Mouse (Mus musculus): ENCODE data around the gene Usp6nl. TPM values are rescaled to one million over a fixed set of nuclear protein-coding genes. Genes with fewer than 3 reads are reported as not detected.

Gene Usp6nl
- total RNA-seq, 2 experiments from 2014 or later, result 26.2 to 27.2 TPM

- peak in 1 of 2 experiments; percentile 8 for DNase-seq (ENCODE audit: low spot score in 2 of 2)
- intact Hi-C loops (cut with DNase I), result no loop called here
Measured at GRCm38 (mm10) chr2:6363126-6363525, 40.7 kb downstream of the Usp6nl start.

- no peak for DNase-seq (ENCODE audit: low spot score in 2 of 2)
- intact Hi-C loops (cut with DNase I), result no loop called here
Measured at GRCm38 (mm10) chr2:6363922-6364321, 41.5 kb downstream of the Usp6nl start.

GRCm38 (mm10) chr2:6366521-6366928, 44.1 kb downstream of the Usp6nl start:
- peak in 1 of 2 experiments; percentile 16 for DNase-seq (ENCODE audit: low spot score in 2 of 2)
- intact Hi-C loops (cut with DNase I), result no loop called here

DNA sequence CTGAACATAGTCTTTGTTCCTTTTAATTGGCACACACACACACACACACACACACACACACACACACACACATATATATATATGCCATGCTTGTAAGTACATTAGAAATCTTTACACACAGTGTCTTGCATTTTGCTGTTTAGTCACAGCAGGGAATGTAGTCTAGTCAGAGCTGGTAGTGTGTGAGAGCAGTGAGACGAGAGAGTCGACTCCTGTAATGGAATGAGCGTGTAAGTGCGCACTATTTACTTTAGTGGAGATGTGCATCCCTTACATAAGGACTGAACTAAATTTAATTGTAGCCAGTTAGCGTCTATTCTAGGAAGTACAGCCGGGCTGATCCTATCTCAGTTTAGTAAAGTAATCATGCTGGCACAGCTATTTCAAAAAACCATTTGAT, 44.5 kb downstream of the Usp6nl start:
- DNase-seq (ENCODE audit: low spot score in 2 of 2), result peak in 1 of 2 experiments; percentile 23
- intact Hi-C loops (cut with DNase I), result no loop called here

DNA sequence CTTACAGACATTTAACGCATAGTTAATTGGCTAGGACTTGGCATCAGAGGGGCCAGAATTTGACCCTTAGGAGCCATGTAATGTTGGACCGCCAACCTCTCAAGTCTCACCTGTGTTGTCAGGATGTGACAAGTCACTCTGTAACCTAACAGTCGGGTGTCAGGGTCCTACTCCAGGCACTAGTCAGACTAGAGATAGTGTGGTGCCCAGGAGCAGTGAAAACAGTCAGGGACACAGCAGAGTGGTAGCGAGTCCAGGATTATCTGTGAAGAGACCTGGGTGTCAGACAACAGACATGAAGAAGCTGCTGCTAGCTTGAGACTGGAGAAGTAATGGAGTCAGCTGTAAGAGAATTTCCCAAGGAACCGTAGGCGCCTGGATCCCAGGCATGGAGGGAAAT, 45.0 kb downstream of the Usp6nl start:
- intact Hi-C loops (cut with DNase I), result no loop called here
- no peak for DNase-seq (ENCODE audit: low spot score in 2 of 2)

DNA sequence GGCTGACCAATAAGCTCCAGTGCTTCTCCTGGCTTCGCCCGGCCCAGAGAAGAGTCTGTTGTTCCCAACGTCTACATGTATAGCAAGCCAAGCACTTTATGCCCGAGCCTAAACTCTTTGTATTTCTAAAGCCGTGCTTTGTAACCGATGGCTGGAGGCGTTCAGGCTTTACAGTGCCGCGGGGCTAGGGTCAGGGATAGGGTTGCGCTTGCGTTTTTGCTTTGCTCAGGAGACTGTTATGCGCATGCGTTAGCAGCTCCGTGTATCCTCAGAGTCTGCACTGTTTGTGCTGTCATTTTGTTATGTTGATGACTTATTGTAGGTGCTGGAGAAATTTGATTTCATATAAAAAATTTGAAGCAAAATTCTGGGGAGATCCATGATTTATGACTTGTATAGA, 51.7 kb downstream of the Usp6nl start:
- intact Hi-C loops (cut with DNase I), result no loop called here
- DNase-seq (ENCODE audit: low spot score in 2 of 2), result no peak

GRCm38 (mm10) chr2:6376071-6376470, 53.6 kb downstream of the Usp6nl start:
- DNase-seq (ENCODE audit: low spot score in 2 of 2), result no peak
- intact Hi-C loops (cut with DNase I), result no loop called here

- intact Hi-C loops (cut with DNase I), result no loop called here
- no peak for DNase-seq (ENCODE audit: low spot score in 2 of 2)
Measured at GRCm38 (mm10) chr2:6376941-6377340, 54.5 kb downstream of the Usp6nl start.

- DNase-seq (ENCODE audit: low spot score in 2 of 2), result no peak
- intact Hi-C loops (cut with DNase I), result no loop called here
Measured at GRCm38 (mm10) chr2:6378590-6379205, 56.2 kb downstream of the Usp6nl start.

- no peak for DNase-seq (ENCODE audit: low spot score in 2 of 2)
- intact Hi-C loops (cut with DNase I), result no loop called here
Measured at GRCm38 (mm10) chr2:6379731-6380212, 57.3 kb downstream of the Usp6nl start.

- no peak for DNase-seq (ENCODE audit: low spot score in 2 of 2)
- intact Hi-C loops (cut with DNase I), result no loop called here
Measured at GRCm38 (mm10) chr2:6380401-6380800, 57.9 kb downstream of the Usp6nl start.

DNA sequence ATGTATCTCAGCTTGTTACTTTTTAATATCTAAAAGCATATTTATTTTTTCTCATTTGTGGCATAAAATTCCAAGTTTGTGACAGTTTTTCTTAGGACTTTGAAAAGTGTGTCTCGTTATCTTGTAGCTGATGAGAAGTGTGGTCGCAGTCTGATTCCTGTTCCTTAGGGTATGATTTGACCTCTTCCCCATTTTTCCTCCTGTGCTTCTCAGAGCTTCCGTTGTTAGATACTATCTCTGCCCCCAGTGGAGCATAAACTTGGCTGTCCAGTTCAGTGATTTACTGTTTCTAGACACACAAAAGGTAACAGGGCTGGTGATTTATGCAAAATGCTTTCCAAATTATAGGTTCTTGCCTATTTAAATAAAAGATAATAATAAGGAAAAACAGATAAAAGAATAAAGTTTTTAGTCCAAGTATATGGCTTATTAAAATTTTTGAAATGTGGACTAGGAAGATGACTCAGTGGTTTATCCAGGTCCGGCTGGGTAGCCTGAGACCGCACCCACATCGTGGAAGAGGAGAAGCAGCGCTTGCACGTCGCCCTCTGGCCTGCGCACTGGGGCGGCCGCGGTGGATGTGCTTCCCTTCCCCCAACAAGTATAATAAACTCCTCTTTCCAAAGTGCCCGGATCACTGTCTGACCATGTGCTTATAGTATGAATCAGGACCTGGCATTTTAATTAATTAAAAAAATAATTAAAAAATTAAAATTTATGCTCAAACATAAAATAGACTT, 62.1 kb downstream of the Usp6nl start:
- intact Hi-C loops (cut with DNase I), result no loop called here

DNA sequence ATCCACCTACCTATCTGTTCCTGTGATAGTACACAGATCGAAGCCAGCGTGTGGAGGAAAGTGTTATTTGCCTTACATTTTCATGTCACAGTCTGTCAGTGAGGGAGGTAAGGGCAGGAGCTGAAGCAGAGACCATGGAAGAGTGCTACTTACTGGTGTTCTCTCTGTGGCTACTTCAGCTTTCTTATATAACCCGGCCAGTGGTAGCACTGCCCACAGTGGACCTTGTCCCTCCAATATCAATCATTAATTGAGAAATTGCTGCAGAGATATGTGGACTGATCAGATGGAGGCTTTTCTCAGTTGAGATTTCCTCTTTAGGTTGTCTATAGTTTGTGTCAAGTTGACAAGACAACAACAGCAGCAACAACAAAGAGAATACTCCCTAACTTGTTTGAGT, 66.7 kb downstream of the Usp6nl start:
- intact Hi-C loops (cut with DNase I), result no loop called here
- no peak for DNase-seq (ENCODE audit: low spot score in 2 of 2)

More for the DNA sequence above, 62.1 kb downstream of the Usp6nl start:
- DNase-seq (ENCODE audit: low spot score in 2 of 2), result no peak

- intact Hi-C loops (cut with DNase I), result no loop called here
- DNase-seq (ENCODE audit: low spot score in 2 of 2), result no peak
Measured at GRCm38 (mm10) chr2:6391261-6391660, 68.8 kb downstream of the Usp6nl start.

DNA sequence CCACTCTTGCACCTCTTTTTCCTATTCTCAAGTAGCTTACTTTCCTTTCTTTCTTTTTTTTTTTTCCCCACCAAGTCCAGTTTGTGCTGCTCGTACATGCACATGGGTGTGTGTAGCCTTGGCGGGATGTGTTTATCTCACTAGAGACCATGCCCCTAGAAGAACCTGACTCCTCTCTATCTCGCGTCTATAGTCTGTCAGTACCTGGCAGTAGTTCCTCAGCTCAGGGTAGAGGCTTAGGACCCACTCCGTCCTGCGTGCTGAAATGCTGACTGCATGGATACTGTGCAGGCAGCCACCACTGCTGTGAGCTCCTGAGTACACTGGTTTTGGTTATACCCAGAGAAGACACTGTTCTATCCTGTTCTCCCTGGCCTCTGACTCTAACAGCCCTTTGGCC, 69.5 kb downstream of the Usp6nl start:
- no peak for DNase-seq (ENCODE audit: low spot score in 2 of 2)
- intact Hi-C loops (cut with DNase I), result no loop called here

DNA sequence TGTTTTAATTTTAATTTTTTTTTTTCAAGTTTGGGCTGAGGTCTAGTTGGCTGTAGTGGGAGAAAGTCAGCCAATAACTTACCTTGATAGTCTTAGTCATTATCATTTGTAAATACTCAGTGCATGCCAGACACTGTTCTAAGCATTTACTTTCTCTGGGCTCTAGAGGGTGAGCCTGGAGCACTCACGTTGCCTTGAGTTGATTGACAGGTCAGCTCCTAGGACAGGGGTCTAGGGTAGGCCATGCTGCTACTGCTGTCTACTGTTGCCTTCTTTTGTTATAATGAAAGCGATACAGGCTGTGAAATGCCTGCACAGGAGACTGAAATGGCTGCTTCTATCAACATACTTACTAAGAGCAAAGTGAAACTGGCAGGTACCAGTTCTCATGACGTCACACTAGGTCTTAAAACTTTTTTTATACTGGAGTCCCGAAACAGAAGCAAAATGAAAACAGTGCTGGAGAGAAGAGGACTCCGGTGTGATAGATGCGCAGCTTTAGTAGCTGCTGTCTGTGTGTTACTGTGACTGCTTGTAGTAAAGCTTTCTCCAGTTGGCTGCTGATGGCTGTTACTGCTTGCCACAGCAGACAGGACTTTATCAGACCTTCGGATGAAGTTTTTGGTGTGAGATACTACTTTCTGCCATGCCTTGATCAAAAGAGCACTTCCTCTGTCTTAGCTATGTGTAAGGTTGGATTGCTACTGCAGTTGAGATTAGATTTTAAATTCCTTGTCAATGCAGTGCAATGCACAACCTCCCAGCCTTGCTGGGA, 73.6 kb downstream of the Usp6nl start:
- intact Hi-C loops (cut with DNase I), result no loop called here
- no peak for DNase-seq (ENCODE audit: low spot score in 2 of 2)

DNA sequence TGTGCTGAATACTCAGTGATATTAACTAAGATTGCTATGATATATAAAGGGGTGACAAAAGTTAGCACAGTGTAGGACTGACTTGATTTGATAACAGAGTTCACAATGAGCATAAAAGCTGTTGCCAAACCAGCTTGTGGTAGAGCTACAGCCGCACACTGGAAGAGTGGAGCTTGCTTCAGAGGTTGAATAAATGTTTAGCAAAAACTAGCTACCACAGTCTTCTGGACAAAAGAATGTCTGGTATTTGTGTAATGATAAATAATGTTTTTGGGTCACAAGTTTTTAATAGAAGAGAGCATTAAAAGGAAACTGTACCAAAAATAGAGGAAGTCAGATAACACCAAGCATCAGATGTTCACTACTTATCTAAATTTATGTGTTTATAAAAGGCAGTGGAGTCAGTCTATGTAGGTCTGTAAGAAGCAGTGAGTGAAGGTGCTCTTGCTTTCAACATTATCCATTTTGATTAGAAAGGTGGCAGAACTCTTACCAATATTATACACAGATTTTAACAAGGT, 74.2 kb downstream of the Usp6nl start:
- DNase-seq (ENCODE audit: low spot score in 2 of 2), result no peak
- intact Hi-C loops (cut with DNase I), result no loop called here

- intact Hi-C loops (cut with DNase I), result no loop called here
- no peak for DNase-seq (ENCODE audit: low spot score in 2 of 2)
Measured at GRCm38 (mm10) chr2:6397166-6397565, 74.7 kb downstream of the Usp6nl start.

DNA sequence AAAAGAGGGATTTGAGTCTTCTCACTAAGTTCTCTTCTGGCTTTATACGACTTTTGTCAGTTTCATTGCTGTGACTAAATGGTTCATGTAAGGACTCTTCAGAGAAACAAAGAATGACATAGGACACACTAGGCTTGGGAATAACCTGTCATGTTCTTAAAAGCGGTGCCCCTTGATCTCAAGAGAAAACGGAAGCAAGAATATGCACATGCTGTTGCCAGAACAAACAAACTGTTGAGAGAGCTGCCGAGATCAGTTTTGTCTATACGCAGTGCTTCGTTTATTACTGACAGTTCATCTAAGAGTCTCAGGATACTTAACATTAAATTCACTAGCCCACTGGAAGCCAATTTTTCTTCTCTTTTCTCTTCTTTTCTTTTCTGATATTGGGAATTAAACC, 76.4 kb downstream of the Usp6nl start:
- DNase-seq (ENCODE audit: low spot score in 2 of 2), result no peak
- intact Hi-C loops (cut with DNase I), result no loop called here

GRCm38 (mm10) chr2:6401039-6401438, 78.6 kb downstream of the Usp6nl start:
- intact Hi-C loops (cut with DNase I), result no loop called here
- no peak for DNase-seq (ENCODE audit: low spot score in 2 of 2)
